Mouse (Mus musculus) spleen, adult 2 months (tissue): ENCODE results near the gene Sema4c.

Source experiments
- CTCF ChIP-seq: fragments of 200-500 bp; IDR thresholded peaks from 2 replicates; pipeline ENCODE4 v1.5.1; 2011; ENCODE audit warnings: mild to moderate bottlenecking, inconsistent platforms; ENCODE audit not compliant: insufficient read depth, insufficient read length, insufficient replicate concordance; ENCODE audit errors: extremely low read depth
- POLR2A ChIP-seq: fragments of 200-500 bp; IDR thresholded peaks from 2 replicates; pipeline ENCODE4 v1.6.1; 2011; ENCODE audit warnings: low read depth, low read length, inconsistent platforms

DNA sequence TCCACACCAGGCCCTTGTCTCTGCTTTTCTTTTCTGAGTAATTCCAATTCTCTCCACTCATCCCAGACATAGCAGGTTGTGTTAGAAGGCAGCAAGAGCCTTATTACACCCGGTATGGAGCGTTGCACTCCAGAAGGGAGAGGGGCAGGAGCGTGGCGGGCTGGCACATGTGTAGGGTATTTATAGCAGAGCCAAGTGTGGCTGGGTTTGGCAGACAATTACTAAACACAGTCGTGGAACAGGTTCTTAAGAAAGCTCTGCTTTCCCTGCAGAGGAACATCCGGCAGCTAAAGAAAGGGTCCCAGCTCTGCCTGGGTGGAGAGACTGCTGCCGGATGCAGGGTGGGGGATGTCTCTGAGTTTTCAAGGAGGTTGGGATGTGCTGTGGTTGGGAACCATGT lies 48.8 kb upstream of the Sema4c start:
- no peak for TF ChIP-seq CTCF
- TF ChIP-seq POLR2A: no peak
